Mouse (Mus musculus): Measurements from ENCODE around the gene Egfr. TPM values are rescaled to one million over a fixed set of nuclear protein-coding genes. Genes with fewer than 3 reads are reported as not detected.

The Egfr gene
- polyA plus RNA-seq, 1 experiment, result 6.8 TPM

- H3K27ac ChIP-seq (ENCODE audit: insufficient read depth, low read length), result no peak overlapping the region
- no peak overlapping the region for H3K4me3 ChIP-seq (ENCODE audit: insufficient read depth, low read length)
- no peaks in the 10 kb centered on the region for H3K4me1 ChIP-seq (ENCODE audit: control insufficient read depth, insufficient read depth, low read length)
- TF ChIP-seq POLR2A (IDR thresholded peaks at IDR 0.05; ENCODE audit: extremely low read depth, insufficient read depth, low read length), result no peak
- TF ChIP-seq CTCF (IDR thresholded peaks at IDR 0.05; ENCODE audit: extremely low read depth, insufficient read depth, low read length), result no peak
Measured at GRCm38 (mm10) chr11:16935577-16936236, 183.7 kb downstream of the Egfr start.

GRCm38 (mm10) chr11:16941103-16941793 is 189.2 kb downstream of the Egfr start:
- Histone ChIP-seq H3K27ac (ENCODE audit: insufficient read depth, low read length) (no peak overlapping the region), H3K4me1 (ENCODE audit: control insufficient read depth, insufficient read depth, low read length) (no peaks in the 10 kb centered on the region), H3K4me3 (ENCODE audit: insufficient read depth, low read length) (no peak overlapping the region)
- TF ChIP-seq POLR2A (IDR thresholded peaks at IDR 0.05; ENCODE audit: extremely low read depth, insufficient read depth, low read length), result no peak
- no peak for TF ChIP-seq CTCF (IDR thresholded peaks at IDR 0.05; ENCODE audit: extremely low read depth, insufficient read depth, low read length)

GRCm38 (mm10) chr11:16941973-16942452 is 190.0 kb downstream of the Egfr start:
- no peak overlapping the region for H3K27ac ChIP-seq (ENCODE audit: insufficient read depth, low read length)
- TF ChIP-seq POLR2A (IDR thresholded peaks at IDR 0.05; ENCODE audit: extremely low read depth, insufficient read depth, low read length) (no peak), CTCF (IDR thresholded peaks at IDR 0.05; ENCODE audit: extremely low read depth, insufficient read depth, low read length) (no peak)
- no peak overlapping the region for H3K4me3 ChIP-seq (ENCODE audit: insufficient read depth, low read length)
- H3K4me1 ChIP-seq (ENCODE audit: control insufficient read depth, insufficient read depth, low read length), result no peaks in the 10 kb centered on the region

- Histone ChIP-seq H3K4me3 (ENCODE audit: insufficient read depth, low read length) (no peak overlapping the region), H3K4me1 (ENCODE audit: control insufficient read depth, insufficient read depth, low read length) (no peaks in the 10 kb centered on the region), H3K27ac (ENCODE audit: insufficient read depth, low read length) (no peak overlapping the region)
- TF ChIP-seq POLR2A (IDR thresholded peaks at IDR 0.05; ENCODE audit: extremely low read depth, insufficient read depth, low read length) (no peak), CTCF (IDR thresholded peaks at IDR 0.05; ENCODE audit: extremely low read depth, insufficient read depth, low read length) (no peak)
Measured at GRCm38 (mm10) chr11:16943016-16943415, 191.0 kb downstream of the Egfr start.

DNA sequence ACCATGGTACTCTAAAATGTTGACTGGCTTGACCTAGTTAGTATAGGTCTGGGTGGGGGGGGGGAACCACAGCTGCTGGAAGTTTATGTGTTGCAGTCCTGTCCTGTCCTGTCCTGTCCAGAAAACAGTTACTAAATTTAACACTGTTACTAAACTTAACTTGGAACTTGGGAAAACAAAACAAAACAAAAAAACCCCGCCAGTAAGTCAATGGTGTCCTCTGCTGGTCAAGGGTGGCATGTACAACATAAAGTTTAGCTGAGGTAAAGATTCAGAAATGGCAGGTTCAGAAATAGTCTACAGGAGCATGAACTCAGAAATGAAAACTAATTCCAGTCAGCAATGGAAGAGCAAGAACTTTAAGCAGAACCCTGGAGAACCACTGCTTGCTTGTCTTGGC is 196.8 kb downstream of the Egfr start:
- no peak overlapping the region for H3K4me3 ChIP-seq (ENCODE audit: insufficient read depth, low read length)
- no peak for TF ChIP-seq POLR2A (IDR thresholded peaks at IDR 0.05; ENCODE audit: extremely low read depth, insufficient read depth, low read length)
- peak; percentile 63; the same call in 1 of the 2 replicates for TF ChIP-seq CTCF (IDR thresholded peaks at IDR 0.05; ENCODE audit: extremely low read depth, insufficient read depth, low read length)
- H3K4me1 ChIP-seq (ENCODE audit: control insufficient read depth, insufficient read depth, low read length), result no peaks in the 10 kb centered on the region
- H3K27ac ChIP-seq (ENCODE audit: insufficient read depth, low read length), result no peak overlapping the region

GRCm38 (mm10) chr11:16950226-16950975 is 198.4 kb downstream of the Egfr start:
- Histone ChIP-seq H3K4me3 (ENCODE audit: insufficient read depth, low read length) (peak overlapping the region; percentile 65), H3K27ac (ENCODE audit: insufficient read depth, low read length) (no peak overlapping the region), H3K4me1 (ENCODE audit: control insufficient read depth, insufficient read depth, low read length) (no peaks in the 10 kb centered on the region)
- no peak for TF ChIP-seq POLR2A (IDR thresholded peaks at IDR 0.05; ENCODE audit: extremely low read depth, insufficient read depth, low read length)
- TF ChIP-seq CTCF (IDR thresholded peaks at IDR 0.05; ENCODE audit: extremely low read depth, insufficient read depth, low read length), result no peak

- peak within 1 kb of the TSS; percentile 65 for H3K4me3 ChIP-seq (ENCODE audit: insufficient read depth, low read length)
- H3K4me1 ChIP-seq (ENCODE audit: control insufficient read depth, insufficient read depth, low read length), result no peaks in the 10 kb centered on the region
- TF ChIP-seq POLR2A (IDR thresholded peaks at IDR 0.05; ENCODE audit: extremely low read depth, insufficient read depth, low read length) (no peak), CTCF (IDR thresholded peaks at IDR 0.05; ENCODE audit: extremely low read depth, insufficient read depth, low read length) (no peak)
- H3K27ac ChIP-seq (ENCODE audit: insufficient read depth, low read length), result no peak within 1 kb of the TSS
Measured at GRCm38 (mm10) chr11:16950976-16951760, 199.2 kb downstream of the Egfr start, which contains the start of gene Fbxo48. TSS of gene Fbxo48 (plus strand) at chr11:16951375.

DNA sequence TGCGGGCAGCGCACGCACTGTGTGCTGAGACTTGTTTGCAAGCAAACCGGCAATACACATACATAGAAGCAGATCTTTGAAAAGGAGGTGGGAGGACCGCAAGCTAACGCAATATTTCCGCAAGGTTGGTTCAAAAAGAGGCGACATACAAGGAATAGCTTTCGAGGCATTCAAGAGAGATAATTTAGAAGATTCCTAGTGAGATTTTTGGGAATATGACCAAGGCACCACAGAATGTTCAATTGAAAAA is 199.7 kb downstream of the Egfr start:
- H3K4me3 ChIP-seq (ENCODE audit: insufficient read depth, low read length), result peak overlapping the region; percentile 65
- no peak overlapping the region for H3K27ac ChIP-seq (ENCODE audit: insufficient read depth, low read length)
- H3K4me1 ChIP-seq (ENCODE audit: control insufficient read depth, insufficient read depth, low read length), result no peaks in the 10 kb centered on the region
- TF ChIP-seq CTCF (IDR thresholded peaks at IDR 0.05; ENCODE audit: extremely low read depth, insufficient read depth, low read length) (no peak), POLR2A (IDR thresholded peaks at IDR 0.05; ENCODE audit: extremely low read depth, insufficient read depth, low read length) (no peak)

All from cortical plate, adult 2 months (tissue).